Mouse (Mus musculus): ENCODE results near the gene Cldn4. TPM values are rescaled to one million over a fixed set of nuclear protein-coding genes. Genes with fewer than 3 reads are reported as not detected.
A peak's percentile ranks its signal among the peaks of the same experiment; 100 is the strongest.

The Cldn4 gene
- total RNA-seq, 4 experiments from 2014 or later: not detected

DNA sequence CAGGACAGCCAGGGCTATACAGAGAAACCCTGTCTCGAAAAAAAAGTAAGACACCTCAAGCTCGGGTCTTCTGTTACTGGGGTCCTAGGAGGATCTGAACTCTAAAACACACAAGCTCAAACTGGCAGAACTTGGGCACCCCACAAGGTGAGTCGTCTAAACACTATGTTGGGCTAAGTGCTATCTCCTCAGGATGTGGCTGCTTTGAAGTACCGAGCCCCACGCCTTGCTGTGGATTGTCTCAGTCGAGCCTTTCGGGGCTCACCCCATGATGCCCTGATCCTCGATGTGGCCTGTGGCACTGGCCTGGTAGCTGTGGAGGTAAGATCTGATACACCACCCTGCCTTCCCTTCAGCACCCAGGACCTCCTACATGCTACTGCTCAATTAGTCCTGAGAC, 13.5 kb downstream of the Cldn4 start:
- no peak for DNase-seq (ENCODE audit: low spot score in 2 of 2)

DNA sequence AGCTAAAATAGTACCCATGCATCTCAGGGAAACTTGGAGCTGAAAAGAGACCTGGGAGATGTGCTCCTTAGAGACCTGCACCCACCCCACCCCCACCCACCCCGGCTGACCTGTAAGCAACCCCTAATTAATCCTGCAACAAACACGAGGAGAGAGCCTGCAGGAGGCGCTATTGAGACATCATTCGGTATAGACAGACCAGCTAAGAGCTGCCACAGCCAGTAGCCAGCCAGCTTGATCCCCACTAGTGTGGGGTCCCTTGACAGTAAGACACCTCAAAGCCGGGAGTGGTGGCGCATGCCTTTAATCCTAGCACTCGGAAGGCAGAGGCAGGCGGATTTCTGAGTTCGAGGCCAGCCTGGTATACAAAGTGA, 13.8 kb downstream of the Cldn4 start:
- peak; percentile 8 to 36 for DNase-seq (ENCODE audit: low spot score in 2 of 2)

DNA sequence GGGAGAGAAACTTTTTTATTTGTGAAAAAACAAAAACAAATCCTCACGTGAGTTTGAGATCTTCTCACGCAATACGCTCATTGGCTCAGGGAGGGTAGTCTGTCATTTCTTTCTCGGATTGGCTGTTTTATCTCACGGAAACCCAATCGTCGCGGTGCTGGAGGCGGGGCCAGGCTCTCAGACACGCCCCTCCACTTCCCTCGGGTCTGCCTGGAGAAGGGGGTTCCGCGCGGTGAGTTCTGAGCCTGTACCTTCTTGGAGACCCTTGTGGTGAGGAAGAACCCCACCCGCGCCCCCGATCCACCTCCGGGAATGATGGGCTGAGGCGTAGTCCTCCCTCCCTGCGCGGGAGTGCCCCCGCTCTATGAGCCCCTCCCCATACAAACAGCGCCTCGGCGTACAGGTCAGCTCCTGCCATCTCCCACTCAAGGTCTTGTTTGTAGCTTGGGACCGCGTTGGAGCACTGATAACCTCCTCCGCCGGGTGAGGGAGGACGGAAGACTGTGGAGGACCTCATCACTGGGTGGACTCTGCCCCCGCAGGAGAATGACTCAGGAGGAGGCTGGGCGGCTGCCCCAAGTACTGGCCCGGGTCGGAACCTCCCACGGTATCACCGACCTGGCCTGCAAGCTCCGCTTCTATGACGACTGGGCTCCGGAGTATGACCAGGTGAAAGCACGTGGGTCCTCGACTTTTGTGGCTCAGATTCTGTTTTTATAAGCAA, 14.4 kb downstream of the Cldn4 start, which contains the start of gene Mettl27:
TSS of gene Mettl27 (plus strand) at position 190 of the 724 bp plus-strand sequence.
- DNase-seq (ENCODE audit: low spot score in 2 of 2): peak; percentile 78 to 81

DNA sequence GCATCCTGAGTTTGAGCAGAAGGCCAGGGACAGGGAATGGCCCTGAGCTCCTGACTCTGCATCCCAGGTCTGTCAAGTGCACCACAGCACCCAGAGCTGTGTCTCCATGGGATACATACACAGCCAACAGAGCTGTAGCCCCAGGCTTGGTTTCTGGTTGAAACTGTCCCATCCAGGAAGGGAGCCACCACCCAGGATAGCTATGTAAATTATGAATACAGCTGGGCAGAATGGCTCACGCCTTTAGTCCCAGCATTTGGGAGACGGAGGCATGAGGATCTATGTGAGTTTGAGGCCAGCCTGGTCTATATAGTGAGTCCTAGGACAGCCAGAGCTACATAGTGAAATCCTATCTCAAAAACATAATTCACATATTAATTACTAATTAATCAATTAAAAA, 16.7 kb downstream of the Cldn4 start:
- no peak for DNase-seq (ENCODE audit: low spot score in 2 of 2)

DNA sequence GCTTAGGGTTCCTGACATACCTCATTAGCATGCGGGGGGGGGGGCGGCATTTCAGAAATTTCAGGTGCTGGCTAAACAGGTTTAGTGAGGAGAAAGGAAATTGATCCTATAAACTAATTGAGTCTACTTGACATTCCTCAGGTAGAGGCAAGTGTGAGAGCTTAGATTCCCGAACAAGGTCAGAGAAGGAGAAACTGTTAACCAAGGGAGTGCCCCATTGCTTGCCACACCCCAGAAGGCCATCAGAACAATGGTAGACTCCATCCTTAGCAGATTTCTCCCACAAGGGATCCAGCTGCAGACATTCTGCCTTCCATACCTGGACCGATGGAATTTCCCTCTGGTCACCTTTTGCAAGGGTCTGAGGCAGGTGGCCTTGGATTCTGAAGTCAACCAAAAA, 20.0 kb downstream of the Cldn4 start:
- DNase-seq (ENCODE audit: low spot score in 2 of 2): no peak

DNA sequence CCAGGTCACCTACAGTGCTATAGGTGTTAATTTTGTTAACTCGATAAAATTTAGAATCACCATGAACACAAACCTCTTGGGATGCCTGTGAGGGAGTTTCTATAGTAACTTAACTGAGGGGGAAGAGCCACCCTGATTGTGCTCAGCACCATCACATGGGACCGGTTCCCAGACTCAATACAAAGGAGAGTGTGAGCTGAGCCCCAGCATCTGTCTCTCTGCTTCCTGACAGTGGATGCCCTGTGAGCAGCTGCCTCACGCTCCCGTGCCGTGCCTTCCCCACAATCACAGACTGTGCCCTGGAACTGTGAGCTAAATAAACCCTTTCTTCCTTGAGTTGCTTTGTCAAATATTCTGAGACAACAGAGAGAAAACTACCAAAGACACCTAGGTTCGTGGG, 23.6 kb downstream of the Cldn4 start:
- DNase-seq (ENCODE audit: low spot score in 2 of 2): no peak

DNA sequence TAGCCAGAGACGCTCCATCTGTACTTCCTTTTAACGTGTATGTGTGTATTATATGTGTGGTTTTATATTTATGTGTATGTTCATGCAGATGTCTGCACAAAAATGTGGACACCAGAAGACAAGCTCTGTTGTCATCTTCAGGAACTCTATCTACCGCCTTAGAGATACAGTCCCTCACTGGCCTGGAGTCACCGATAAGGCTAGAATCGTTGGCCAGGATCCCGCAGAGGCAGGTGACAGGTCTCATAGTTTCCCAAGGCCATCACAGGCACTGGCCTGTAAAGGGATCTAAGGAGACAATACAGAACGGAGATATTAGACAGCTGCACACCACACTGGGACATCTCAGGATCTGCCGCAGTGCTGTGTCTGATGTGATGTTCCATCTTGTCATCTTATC, 25.6 kb downstream of the Cldn4 start:
- DNase-seq (ENCODE audit: low spot score in 2 of 2): no peak

DNA sequence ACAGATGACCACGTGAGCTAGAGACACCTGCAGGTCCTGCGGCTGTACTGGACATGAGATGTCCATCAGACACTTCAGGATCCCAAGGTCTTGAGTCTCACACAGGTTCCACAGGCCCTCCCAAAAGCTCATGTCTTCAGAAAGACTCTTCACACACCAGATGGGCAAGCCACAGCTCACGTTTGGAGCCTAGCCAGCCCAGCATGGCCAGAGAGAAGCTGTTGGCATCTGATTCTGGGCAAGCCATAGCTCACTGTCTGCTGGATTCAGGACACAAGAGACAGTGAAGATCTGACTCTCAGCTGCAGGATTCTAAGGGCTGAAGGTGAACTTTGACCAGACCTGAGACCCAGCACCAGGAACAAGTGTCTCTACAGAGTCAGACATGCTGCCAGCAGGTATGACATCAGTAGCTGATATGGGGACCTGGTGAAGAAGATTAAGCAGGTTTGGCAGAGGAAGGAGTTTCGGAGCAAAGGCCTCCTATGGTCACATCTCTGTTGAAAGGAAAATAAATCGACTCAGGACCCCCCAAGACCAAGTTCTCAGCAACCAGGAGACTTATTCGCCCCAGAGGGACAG, 26.5 kb downstream of the Cldn4 start:
- DNase-seq (ENCODE audit: low spot score in 2 of 2): peak in 1 of 2 experiments; percentile 8

DNA sequence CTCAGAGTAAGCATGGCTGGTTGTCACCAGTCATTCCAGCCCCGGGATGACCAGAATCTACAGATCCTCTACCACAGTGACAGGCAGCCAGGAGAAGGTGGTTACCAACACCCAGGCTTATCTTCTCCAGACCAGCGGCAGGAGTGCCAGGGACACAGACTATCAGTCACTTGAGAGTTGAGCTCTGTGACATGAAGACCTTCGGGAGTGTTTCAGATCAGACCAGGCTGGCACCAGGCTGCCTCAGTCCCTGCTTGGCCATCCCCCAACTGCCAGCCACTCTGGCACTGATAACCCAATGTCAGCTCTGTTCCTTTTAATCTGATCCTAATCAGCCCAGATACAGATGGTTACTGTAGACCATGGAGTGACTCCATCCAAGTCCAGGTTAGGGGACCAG, 27.6 kb downstream of the Cldn4 start:
- no peak for DNase-seq (ENCODE audit: low spot score in 2 of 2)

DNA sequence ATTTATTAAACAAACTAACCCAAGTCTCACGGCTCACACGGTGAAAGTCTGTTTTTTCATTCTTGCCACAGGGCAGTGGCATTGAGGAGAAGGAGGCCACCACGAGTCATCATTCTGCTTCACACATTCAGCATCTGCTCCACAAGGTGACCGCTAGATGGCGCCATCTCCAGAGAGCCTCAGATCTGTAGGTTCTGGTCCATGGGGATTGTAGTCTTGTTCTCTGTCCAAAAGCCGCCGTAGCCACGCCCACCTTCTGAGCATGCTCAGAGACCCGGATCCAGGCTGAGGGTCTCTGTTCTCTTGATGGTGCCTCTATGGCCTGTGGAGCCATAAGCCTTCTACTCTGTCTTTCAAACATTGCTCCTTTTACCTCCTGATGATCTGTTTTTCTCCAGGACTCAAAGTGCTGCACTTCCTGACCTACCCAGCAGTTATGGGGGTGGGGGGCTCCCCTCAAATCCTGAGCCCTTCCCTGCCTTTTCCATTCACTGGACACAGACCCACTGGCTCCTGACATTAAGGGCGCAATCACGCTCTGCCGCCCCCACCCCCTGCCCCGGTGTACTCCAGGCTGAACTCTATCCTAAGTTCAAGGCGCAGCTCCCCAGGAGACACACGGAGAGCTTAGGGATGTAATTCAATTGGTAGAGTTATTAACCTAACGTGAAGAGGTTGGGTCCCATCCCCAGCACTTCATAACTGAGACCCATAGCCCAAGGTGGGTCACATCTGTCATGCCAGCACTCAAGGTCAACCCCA, 28.5 kb downstream of the Cldn4 start:
- peak; percentile 12 to 37 for DNase-seq (ENCODE audit: low spot score in 2 of 2)

DNA sequence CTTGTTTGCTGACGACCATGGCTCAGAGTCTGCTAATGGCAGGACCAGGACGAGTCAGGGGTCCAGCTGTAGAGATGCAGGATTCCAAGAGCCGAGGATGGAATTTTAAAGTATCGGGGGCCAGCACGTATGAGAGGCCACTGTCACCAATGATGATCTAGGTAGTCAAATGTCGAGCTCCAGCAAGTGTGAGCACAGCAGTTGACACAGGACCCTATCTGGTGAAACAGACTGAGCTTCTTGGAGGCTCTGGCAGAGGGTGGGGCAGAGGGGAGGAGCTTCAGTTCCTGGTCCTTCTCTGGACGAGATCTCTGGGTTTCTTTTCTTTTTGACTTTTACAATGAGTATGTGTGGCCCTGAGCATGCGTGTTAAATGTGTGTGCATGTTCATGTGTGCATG, 31.4 kb downstream of the Cldn4 start, which contains the start of gene Cldn13:
TSS of gene Cldn13 (minus strand) at position 216 of the 400 bp plus-strand sequence.
- no peak for DNase-seq (ENCODE audit: low spot score in 2 of 2)

DNA sequence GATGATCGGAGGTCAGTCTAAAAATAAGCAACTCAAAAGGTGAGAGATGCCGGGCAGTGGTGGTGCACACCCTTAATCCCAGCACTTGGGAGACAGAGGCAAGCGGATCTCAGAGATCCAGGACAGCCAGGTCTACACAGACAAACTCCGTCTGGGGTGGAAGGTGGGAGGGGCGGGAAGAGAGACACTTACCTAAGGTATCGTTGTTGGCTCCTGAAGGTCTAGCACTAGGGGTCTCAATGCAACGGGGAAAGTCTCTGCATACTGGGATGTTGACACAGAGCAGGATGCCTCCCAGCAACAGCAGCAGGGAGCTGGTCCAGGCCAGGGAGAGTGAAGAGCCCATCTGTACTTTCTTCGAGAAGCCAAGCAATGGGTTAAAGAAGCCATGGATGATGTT, 32.2 kb downstream of the Cldn4 start:
- no peak for DNase-seq (ENCODE audit: low spot score in 2 of 2)

DNA sequence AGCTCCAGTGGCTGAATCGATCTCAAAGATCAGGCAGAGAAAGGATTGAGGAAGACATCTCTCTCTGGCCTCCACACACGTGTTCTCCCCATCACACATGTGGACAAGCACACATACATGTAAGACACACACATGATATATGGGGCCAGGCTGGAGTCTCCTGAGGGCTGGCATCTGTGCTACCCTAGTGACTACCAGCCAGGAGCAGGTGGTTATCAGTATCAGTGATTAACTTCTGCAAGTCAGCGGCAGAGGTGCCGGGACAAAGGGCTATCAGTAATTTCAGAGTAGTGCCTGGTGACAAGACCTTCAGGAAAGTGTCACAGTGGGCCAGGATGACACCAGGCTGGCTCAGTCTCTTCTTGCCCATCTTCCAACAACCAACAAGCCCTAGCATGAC, 33.0 kb downstream of the Cldn4 start:
- no peak for DNase-seq (ENCODE audit: low spot score in 2 of 2)

DNA sequence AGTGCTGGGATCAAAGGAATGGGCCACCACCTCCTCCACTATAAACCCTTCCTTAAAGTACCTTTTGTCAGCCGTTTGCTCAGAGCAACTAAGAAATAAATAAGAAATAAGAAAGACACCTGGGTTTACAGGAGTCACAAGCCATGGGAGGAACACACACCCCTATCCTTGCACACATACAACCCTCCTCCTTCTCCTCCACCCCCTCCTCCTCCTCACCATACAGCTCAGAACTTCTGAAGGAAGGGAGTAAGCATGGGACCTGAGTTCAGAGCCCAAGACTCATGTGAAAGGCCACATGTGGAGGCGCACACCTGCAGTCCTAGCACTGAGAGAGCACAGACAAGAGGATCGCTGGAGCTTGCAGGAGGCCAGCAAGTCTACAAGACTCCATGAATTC, 33.4 kb downstream of the Cldn4 start:
- no peak for DNase-seq (ENCODE audit: low spot score in 2 of 2)

DNA sequence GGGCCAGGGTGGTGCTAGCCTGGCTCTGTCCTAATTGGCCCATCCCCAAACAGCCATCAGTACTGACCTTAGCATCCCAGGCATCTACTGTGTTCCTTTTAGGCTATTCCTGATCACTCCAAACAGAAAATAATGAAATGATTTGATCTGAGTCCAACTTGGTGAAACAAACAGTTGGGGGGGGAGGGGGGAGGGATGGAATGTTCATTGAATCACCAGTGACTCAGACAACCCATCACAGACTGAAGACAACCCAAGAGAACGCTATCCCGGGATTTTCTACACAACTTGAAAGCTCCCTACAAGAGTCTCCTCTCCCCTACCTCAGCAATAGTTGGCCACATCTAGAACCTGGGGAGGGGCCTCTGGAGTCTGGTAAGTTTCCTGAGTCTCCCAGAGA, 34.8 kb downstream of the Cldn4 start:
- DNase-seq (ENCODE audit: low spot score in 2 of 2): no peak

DNA sequence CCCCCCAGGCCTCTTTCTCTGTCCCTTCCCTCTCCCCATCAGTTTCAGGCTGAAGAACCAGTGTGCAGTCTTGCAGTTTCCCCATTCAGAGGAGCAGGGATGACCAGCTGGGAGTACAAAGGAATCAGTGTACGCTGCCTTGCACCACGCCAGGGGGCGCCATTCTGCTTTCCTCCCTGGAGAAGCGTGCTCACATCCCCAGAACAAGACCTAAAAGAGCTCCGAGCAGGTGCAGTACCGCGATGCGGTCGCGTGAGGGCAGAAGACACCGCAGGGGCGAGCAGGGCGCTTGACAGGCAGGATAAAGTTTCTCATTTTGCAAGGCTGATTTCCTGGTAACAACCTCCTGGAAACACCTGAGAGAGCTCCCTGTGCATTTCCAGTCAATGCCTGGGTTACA, 39.6 kb downstream of the Cldn4 start:
- peak; percentile 87 to 96 for DNase-seq (ENCODE audit: low spot score in 2 of 2)

DNA sequence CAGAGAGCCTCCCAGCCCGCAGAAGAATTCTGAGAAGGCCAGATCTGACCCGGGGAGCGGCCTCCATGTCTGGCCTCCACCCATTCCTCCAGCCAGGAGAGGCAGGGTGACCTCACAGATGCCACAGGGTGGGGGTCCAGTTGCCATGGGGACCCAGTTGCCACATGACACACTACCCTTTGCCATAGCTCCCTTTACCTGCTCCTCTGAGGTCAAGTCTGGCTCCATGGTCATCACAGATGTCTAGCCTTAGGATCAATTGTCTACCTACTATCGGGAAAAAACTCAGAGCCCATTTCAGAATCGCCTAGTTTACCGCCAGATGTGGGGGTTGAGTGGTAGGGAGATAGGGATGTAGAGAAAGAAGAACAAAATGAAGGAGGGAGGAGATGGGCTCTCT, 40.1 kb downstream of the Cldn4 start, which contains the start of gene Tmem270:
TSS of gene Tmem270 (minus strand) at position 101 of the 400 bp plus-strand sequence.
- DNase-seq (ENCODE audit: low spot score in 2 of 2): no peak

DNA sequence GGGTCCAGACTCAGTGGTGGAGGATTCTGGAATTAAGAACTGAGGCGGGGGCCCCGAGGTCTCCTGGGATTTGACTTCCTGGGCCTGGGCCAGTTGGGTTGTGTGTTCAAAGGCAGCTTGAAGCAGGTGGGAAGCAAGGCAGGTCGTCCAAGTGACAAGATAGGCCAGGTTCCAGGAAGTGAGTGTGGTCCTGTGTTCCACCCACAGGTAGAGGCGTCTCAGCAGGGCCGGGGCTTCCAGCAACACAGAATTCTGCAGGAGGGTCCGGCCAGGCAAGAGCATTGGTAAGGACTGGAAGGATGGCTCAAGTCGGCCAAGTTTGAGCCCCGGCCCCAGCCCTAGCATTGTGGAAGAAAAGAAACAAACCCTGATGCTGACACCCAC, 45.1 kb downstream of the Cldn4 start:
- no peak for DNase-seq (ENCODE audit: low spot score in 2 of 2)

DNA sequence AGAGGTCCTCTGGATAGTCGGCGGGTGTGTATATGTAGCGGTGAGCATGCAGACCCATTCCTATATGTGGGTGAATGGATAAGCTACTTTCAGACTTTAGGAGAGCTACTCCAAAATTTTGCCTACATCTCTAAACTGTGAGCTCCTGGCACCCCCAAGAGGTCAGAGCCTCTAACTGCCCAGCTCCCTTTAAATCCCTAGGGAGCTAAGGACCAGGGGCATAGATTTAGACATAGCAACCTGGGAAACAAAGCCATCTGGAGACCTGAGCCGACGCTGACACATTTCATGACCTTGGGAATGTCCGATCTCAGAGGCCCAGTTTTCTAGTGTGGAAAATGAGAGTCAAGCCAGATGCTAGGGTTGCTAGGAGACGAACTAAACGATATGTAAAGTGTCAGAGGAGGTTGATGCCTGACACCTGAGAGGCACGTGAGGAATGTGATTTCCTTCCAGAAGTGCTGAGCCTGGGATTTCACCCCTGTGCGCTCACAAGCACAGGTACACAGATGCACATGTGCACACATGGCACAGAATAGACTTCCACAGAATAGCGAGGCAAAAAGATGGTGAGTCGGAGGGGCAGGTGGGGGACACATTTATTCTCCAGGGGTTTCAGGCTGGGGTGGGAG, 45.6 kb downstream of the Cldn4 start:
- DNase-seq (ENCODE audit: low spot score in 2 of 2): peak in 1 of 2 experiments; percentile 27

DNA sequence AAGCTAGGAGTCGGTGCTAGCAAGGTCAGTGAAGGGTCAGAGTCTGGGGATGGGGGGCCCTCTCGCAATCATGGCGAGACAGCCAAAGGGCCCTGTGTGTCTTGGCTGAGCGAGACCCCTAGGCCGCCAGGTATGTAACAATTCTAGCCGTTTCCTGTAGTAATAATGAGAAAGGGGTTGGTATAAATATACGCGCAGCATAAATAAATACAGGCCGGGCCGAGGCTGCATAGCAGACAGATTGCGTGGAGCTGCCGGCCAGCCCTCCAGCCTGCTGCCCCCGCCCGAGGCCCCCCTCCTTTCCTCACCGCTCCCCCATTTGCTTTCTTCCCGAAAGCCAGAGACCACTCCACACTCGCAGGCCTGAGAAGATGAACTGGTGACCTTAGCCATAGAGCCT, 49.1 kb downstream of the Cldn4 start:
- no peak for DNase-seq (ENCODE audit: low spot score in 2 of 2)

DNA sequence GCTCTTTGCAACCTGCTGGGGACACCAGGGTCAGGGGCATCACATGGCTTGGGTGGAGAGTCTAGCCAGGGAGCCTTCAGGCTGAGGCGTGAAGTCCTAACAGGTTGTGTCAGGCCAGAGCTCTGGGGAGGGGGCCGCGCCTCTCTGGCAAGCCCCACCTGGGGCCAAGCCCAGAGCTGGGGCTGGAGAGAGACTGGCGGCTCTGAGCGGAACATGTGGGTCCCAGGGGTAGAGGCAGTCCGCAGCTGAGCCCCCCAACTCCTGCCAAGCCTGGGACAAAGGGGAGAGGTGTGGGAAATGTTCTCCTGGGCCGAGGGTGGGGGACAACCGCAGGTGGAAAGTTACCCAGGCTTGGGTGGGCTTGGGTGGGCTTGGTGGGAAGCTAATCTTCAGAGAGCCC, 49.8 kb downstream of the Cldn4 start:
- DNase-seq (ENCODE audit: low spot score in 2 of 2): no peak

DNA sequence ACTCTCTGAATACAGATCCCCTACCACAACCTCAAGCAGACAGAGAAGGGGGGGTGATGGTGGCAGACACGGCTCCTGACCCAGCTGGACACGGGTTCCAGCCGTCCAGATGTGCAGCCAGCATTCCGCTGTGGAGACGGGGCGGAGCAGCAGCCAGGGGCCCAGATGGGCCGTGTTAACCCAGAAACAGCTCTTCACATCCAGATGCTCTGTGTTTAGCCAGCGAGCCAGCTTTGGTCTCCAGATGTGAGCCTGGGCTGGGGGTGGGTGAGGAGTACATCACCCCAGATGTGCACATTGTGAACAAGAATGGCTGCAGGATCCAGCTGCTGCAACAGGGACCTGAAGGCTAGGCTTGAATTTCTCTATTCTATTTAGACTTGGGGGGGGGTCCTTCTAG, 51.4 kb downstream of the Cldn4 start:
- no peak for DNase-seq (ENCODE audit: low spot score in 2 of 2)

Data from layer of hippocampus, adult 8-10 months (tissue).